Mouse (Mus musculus): Measurements from ENCODE around the gene Gm11549. TPM values are rescaled to one million over a fixed set of nuclear protein-coding genes. Genes with fewer than 3 reads are reported as not detected.

Gene Gm11549
- polyA plus RNA-seq, 1 experiment = not detected

- TF ChIP-seq TAL1 (IDR thresholded peaks at IDR 0.05; ENCODE audit: low read length) (no peak), GATA1 (IDR thresholded peaks at IDR 0.05; ENCODE audit: low read length) (no peak)
These were observed 45.1 kb downstream of the Gm11549 start for GRCm38 (mm10) chr3:36476261-36477155.

GRCm38 (mm10) chr3:36475532-36476087, 46.0 kb downstream of the Gm11549 start, which contains the start of the genes Anxa5 and 1810062G17Rik:
Gene Anxa5 (minus strand): TSS chr3:36475894.
Gene 1810062G17Rik (plus strand): TSS chr3:36475937.
- Histone ChIP-seq H3K36me3 (ENCODE audit: control insufficient read depth) (no peaks in the 10 kb centered on the region), H3K9me3 (ENCODE audit: control insufficient read depth, low read length) (no peaks in the 10 kb centered on the region), H3K4me1 (ENCODE audit: control insufficient read depth) (peaks cover 17% of the 10 kb centered on the region), H3K4me3 (replicated peaks) (peak within 1 kb of the TSS; percentile 65), H3K27me3 (ENCODE audit: control insufficient read depth) (peaks cover 12% of the 10 kb centered on the region)
- TF ChIP-seq GATA1 (IDR thresholded peaks at IDR 0.05; ENCODE audit: low read length) (no peak), TAL1 (IDR thresholded peaks at IDR 0.05; ENCODE audit: low read length) (no peak)

More at GRCm38 (mm10) chr3:36476261-36477155, 45.1 kb downstream of the Gm11549 start:
- peaks cover 12% of the 10 kb centered on the region for H3K27me3 ChIP-seq (ENCODE audit: control insufficient read depth)
- peaks cover 17% of the 10 kb centered on the region for H3K4me1 ChIP-seq (ENCODE audit: control insufficient read depth)
- no peaks in the 10 kb centered on the region for H3K36me3 ChIP-seq (ENCODE audit: control insufficient read depth)
- H3K4me3 ChIP-seq (replicated peaks) = peak overlapping the region; percentile 65
- no peaks in the 10 kb centered on the region for H3K9me3 ChIP-seq (ENCODE audit: control insufficient read depth, low read length)

GRCm38 (mm10) chr3:36474938-36475483, 46.6 kb downstream of the Gm11549 start:
- peaks cover 12% of the 10 kb centered on the region for H3K27me3 ChIP-seq (ENCODE audit: control insufficient read depth)
- TF ChIP-seq GATA1 (IDR thresholded peaks at IDR 0.05; ENCODE audit: low read length) = no peak
- peak overlapping the region; percentile 65 for H3K4me3 ChIP-seq (replicated peaks)
- peaks cover 17% of the 10 kb centered on the region for H3K4me1 ChIP-seq (ENCODE audit: control insufficient read depth)
- H3K36me3 ChIP-seq (ENCODE audit: control insufficient read depth) = no peaks in the 10 kb centered on the region
- no peaks in the 10 kb centered on the region for H3K9me3 ChIP-seq (ENCODE audit: control insufficient read depth, low read length)

- H3K4me3 ChIP-seq (replicated peaks) = no peak overlapping the region
- H3K4me1 ChIP-seq (ENCODE audit: control insufficient read depth) = peaks cover 17% of the 10 kb centered on the region
- peaks cover 12% of the 10 kb centered on the region for H3K27me3 ChIP-seq (ENCODE audit: control insufficient read depth)
- H3K36me3 ChIP-seq (ENCODE audit: control insufficient read depth) = no peaks in the 10 kb centered on the region
- TF ChIP-seq GATA1 (IDR thresholded peaks at IDR 0.05; ENCODE audit: low read length) = no peak
- H3K9me3 ChIP-seq (ENCODE audit: control insufficient read depth, low read length) = no peaks in the 10 kb centered on the region
These were observed 47.2 kb downstream of the Gm11549 start for GRCm38 (mm10) chr3:36474421-36474820.

GRCm38 (mm10) chr3:36473222-36473621, 48.4 kb downstream of the Gm11549 start:
- H3K9me3 ChIP-seq (ENCODE audit: control insufficient read depth, low read length) = no peaks in the 10 kb centered on the region
- no peak overlapping the region for H3K4me3 ChIP-seq (replicated peaks)
- TF ChIP-seq GATA1 (IDR thresholded peaks at IDR 0.05; ENCODE audit: low read length) (no peak), TAL1 (IDR thresholded peaks at IDR 0.05; ENCODE audit: low read length) (no peak)
- H3K4me1 ChIP-seq (ENCODE audit: control insufficient read depth) = peaks cover 17% of the 10 kb centered on the region
- no peaks in the 10 kb centered on the region for H3K36me3 ChIP-seq (ENCODE audit: control insufficient read depth)
- peaks cover 12% of the 10 kb centered on the region for H3K27me3 ChIP-seq (ENCODE audit: control insufficient read depth)

- Histone ChIP-seq H3K4me1 (ENCODE audit: control insufficient read depth) (peaks cover 17% of the 10 kb centered on the region), H3K27me3 (ENCODE audit: control insufficient read depth) (peaks cover 12% of the 10 kb centered on the region), H3K36me3 (ENCODE audit: control insufficient read depth) (no peaks in the 10 kb centered on the region), H3K4me3 (replicated peaks) (no peak overlapping the region), H3K9me3 (ENCODE audit: control insufficient read depth, low read length) (no peaks in the 10 kb centered on the region)
- no peak for TF ChIP-seq TAL1 (IDR thresholded peaks at IDR 0.05; ENCODE audit: low read length)
- TF ChIP-seq GATA1 (IDR thresholded peaks at IDR 0.05; ENCODE audit: low read length) = no peak
These were observed 49.8 kb downstream of the Gm11549 start for GRCm38 (mm10) chr3:36471856-36472255.

- Histone ChIP-seq H3K9me3 (ENCODE audit: control insufficient read depth, low read length) (no peaks in the 10 kb centered on the region), H3K4me3 (replicated peaks) (no peak overlapping the region), H3K4me1 (ENCODE audit: control insufficient read depth) (no peaks in the 10 kb centered on the region), H3K36me3 (ENCODE audit: control insufficient read depth) (no peaks in the 10 kb centered on the region), H3K27me3 (ENCODE audit: control insufficient read depth) (no peaks in the 10 kb centered on the region)
- TF ChIP-seq TAL1 (IDR thresholded peaks at IDR 0.05; ENCODE audit: low read length) (no peak), GATA1 (IDR thresholded peaks at IDR 0.05; ENCODE audit: low read length) (no peak)
These were observed 52.7 kb downstream of the Gm11549 start for GRCm38 (mm10) chr3:36468871-36469270.

GRCm38 (mm10) chr3:36467632-36468031, 54.0 kb downstream of the Gm11549 start:
- Histone ChIP-seq H3K4me3 (replicated peaks) (no peak overlapping the region), H3K36me3 (ENCODE audit: control insufficient read depth) (no peaks in the 10 kb centered on the region), H3K9me3 (ENCODE audit: control insufficient read depth, low read length) (no peaks in the 10 kb centered on the region), H3K27me3 (ENCODE audit: control insufficient read depth) (no peaks in the 10 kb centered on the region), H3K4me1 (ENCODE audit: control insufficient read depth) (no peaks in the 10 kb centered on the region)
- TF ChIP-seq TAL1 (IDR thresholded peaks at IDR 0.05; ENCODE audit: low read length) = no peak
- no peak for TF ChIP-seq GATA1 (IDR thresholded peaks at IDR 0.05; ENCODE audit: low read length)

GRCm38 (mm10) chr3:36465538-36465937, 56.1 kb downstream of the Gm11549 start:
- H3K9me3 ChIP-seq (ENCODE audit: control insufficient read depth, low read length) = no peaks in the 10 kb centered on the region
- H3K27me3 ChIP-seq (ENCODE audit: control insufficient read depth) = no peaks in the 10 kb centered on the region
- no peaks in the 10 kb centered on the region for H3K4me1 ChIP-seq (ENCODE audit: control insufficient read depth)
- TF ChIP-seq GATA1 (IDR thresholded peaks at IDR 0.05; ENCODE audit: low read length) (no peak), TAL1 (IDR thresholded peaks at IDR 0.05; ENCODE audit: low read length) (no peak)
- no peak overlapping the region for H3K4me3 ChIP-seq (replicated peaks)
- H3K36me3 ChIP-seq (ENCODE audit: control insufficient read depth) = no peaks in the 10 kb centered on the region

Other genes with a start within 250 kb of the Gm11549 start
- 0.43 and 0.68 TPM in 2 replicates for gene Anxa5, start 45.9 kb downstream of the Gm11549 start, polyA plus RNA-seq (2012)
- not detected in 2 replicates for gene 1810062G17Rik, start 45.9 kb downstream of the Gm11549 start, polyA plus RNA-seq (2012)
- 0.22 and 0.24 TPM in 2 replicates for gene Exosc9, start 30.8 kb upstream of the Gm11549 start, polyA plus RNA-seq (2012)
- 32.0 and 52.0 TPM in 2 replicates for gene Ccna2, start 50.3 kb upstream of the Gm11549 start, polyA plus RNA-seq (2012)
- gene Bbs7, start 91.7 kb upstream of the Gm11549 start, polyA plus RNA-seq (2012) = 0.04 and 0.06 TPM in 2 replicates
- not detected in 2 replicates for gene Trpc3, start 168.4 kb upstream of the Gm11549 start, polyA plus RNA-seq (2012)